Mouse (Mus musculus) left cerebral cortex, adult 11 months (tissue): ENCODE data around the gene Crb3.

Source experiments
- DNase-seq: peaks from one replicate; pipeline ENCODE4 v3.0.0; 2022; ENCODE audit warnings: low spot score

The Crb3 gene

GRCm38 (mm10) chr17:57107064-57107463, 48.2 kb downstream of the Crb3 start:
- DNase-seq, result no peak

- DNase-seq, result no peak
Observed at GRCm38 (mm10) chr17:57108040-57108665, 49.2 kb downstream of the Crb3 start.

- DNase-seq, result no peak
Observed at GRCm38 (mm10) chr17:57108666-57109171, 49.8 kb downstream of the Crb3 start.

GRCm38 (mm10) chr17:57110005-57110404, 51.1 kb downstream of the Crb3 start:
- no peak for DNase-seq

- DNase-seq, result no peak
Observed at GRCm38 (mm10) chr17:57112768-57113474, 54.0 kb downstream of the Crb3 start.
